Mouse (Mus musculus) fibroblast of lung, adult 2 months (primary cell): ENCODE measurements around the gene Rap1gap2.
A peak's percentile ranks its signal among the peaks of the same experiment; 100 is the strongest.

ENCODE experiments used
- DNase-seq: peaks from one replicate; pipeline ENCODE4 v3.0.0-alpha.2; 2011; ENCODE audit warnings: low read depth

Gene Rap1gap2

GRCm38 (mm10) chr11:74501989-74502388 lies 108.7 kb downstream of the Rap1gap2 start:
- no peak for DNase-seq

GRCm38 (mm10) chr11:74501061-74501460 lies 109.7 kb downstream of the Rap1gap2 start:
- DNase-seq: peak; percentile 31

DNA sequence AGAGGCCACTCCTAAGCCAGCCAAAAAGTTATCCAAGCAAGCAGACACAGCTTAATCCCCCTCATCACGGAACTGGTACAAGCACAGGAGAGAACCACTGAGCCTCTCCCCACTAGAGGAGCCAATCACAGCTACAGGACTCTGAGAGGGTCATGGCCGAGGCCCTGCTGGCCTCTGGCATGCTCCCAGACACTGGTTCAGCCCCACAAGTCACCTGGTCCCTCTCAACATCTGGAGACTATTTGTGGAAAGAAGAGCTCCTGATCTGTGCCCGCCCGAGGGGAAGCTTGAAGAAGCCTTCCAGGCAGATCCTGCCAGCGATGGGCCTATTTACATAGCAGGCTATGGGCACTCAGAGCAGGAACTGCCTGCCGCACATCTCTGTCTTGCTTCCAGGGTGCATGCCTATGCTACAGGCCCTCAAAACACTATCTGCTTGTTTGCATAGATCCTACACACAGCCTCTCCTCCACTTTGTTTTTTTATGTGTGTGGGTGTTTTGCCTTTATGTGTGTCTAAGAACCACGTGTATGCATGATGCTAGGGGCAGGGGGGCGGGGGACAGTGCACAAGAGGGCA lies 111.1 kb downstream of the Rap1gap2 start:
- no peak for DNase-seq

DNA sequence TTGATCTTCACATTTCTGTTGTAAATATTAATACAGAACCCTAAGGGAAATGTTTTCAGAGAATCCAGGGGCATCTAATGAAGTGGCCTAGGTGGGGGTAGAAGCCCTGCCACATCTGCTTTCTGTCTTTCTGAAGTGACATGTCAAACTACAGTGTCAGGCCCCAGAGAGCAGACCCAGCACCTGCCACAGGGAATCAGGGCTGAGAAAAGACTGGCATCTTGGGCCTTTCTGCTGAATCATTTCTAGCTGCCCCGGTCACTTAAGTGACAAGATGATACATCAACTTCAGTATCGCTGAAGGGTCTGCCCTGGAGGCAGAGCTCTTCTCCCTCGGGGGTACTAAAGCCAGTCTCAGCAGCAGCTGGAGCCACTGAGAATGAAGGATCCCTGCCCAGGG lies 111.7 kb downstream of the Rap1gap2 start:
- DNase-seq: no peak

GRCm38 (mm10) chr11:74496581-74496980 lies 114.1 kb downstream of the Rap1gap2 start:
- no peak for DNase-seq

DNA sequence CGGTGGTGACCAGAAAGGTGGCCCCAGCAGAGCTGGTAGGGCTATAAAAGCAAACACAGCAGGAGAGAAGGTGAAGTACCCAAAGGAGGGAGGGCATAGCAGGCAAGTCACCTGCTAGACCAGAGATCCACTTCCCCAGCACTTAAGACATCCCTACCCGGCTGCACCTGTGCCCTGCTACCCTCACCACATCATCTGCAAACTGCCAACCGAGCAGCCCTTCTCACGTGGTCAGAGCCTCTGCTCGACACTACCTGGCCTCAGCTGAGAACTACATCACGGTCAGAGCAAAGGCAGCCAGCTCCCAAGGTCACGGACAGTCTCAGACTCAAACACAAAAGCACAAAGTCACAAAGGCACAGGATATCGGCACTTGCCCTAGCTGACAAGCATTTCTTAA lies 116.8 kb downstream of the Rap1gap2 start:
- no peak for DNase-seq

- no peak for DNase-seq
Measured at GRCm38 (mm10) chr11:74493172-74493862, 117.4 kb downstream of the Rap1gap2 start.

- no peak for DNase-seq
Measured at GRCm38 (mm10) chr11:74491130-74491529, 119.6 kb downstream of the Rap1gap2 start.

DNA sequence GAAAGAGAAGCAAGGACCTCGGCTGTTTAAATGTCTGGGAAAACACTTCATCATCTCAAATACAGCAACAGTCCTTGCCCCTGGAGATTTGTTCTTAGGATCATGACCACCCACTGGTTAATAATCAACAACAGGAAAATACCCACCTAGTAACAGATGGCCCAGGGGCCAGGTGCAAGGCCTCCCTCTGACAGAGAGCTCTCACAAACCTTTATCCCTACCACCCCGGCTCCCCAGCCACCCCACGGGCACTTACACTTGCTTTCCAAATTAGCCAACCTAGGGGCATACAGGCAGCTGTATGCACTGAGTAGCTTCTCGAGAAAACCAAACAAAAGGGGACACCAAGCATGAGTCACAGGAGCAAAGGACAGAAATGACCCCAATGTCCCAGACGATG lies 121.5 kb downstream of the Rap1gap2 start:
- no peak for DNase-seq

GRCm38 (mm10) chr11:74487952-74488351 lies 122.8 kb downstream of the Rap1gap2 start:
- no peak for DNase-seq

DNA sequence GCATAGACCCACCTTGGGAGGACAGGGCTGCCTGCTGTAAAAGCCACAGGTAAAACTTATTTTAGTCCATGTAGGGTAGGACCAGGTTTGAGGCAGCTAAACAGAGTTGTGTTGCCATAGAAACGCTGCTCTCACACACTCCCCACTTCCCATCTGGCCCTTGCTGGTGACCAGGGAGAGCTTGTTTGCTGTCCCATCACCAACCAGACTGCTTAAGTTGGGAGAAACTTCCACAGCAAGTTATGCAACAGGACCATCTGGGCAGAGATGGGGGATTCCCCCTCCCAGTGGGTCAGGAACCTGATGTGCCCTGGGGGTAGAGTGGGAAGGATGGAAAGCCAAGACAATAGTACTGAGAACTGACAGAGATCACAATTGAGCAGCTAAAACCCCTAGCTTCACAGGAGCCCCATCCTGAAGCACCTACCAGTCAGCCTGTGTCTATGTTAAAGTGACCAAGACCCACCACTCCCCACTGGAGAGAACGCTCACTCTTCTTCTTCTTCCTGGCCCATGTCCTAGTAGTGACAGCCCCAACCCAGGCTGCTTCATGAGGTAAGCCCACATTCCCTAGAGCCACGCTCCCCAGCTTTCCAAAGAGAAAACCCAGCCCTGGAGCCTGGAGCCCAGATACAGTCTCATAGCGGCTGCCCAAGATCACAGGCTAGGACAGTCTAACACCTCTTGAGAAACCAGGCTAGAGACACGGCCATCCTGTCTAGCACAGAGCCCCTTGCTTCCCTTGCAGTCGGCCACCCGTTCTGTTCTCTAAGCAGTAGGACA lies 125.1 kb downstream of the Rap1gap2 start:
- DNase-seq: no peak

GRCm38 (mm10) chr11:74483871-74484270 lies 126.8 kb downstream of the Rap1gap2 start:
- no peak for DNase-seq

- DNase-seq: peak; percentile 83
Measured at GRCm38 (mm10) chr11:74483153-74483817, 127.4 kb downstream of the Rap1gap2 start.

- DNase-seq: no peak
Measured at GRCm38 (mm10) chr11:74481797-74482196, 128.9 kb downstream of the Rap1gap2 start.

- no peak for DNase-seq
Measured at GRCm38 (mm10) chr11:74479715-74480289, 130.9 kb downstream of the Rap1gap2 start.

- no peak for DNase-seq
Measured at GRCm38 (mm10) chr11:74478877-74479276, 131.8 kb downstream of the Rap1gap2 start.

GRCm38 (mm10) chr11:74472671-74473070 lies 138.0 kb downstream of the Rap1gap2 start:
- no peak for DNase-seq

DNA sequence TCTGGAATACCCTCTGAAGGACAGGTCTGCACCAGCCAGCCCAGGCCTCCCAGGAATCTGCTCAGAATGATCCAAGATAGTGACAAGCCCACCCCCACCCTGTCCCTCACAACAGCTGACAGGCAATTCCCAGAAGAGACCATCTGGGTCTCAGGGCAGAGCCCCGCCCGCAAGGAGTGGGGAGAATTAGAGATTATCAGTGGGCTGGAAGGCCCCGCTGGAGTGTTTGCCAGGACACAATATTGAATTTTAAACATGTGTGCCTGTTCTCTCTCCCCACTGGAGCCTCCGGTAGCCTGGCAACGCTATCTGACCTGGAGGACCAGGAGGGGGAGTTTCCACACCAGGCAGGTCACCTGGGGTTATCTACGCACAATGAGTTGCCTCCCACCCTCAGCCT lies 142.5 kb downstream of the Rap1gap2 start:
- DNase-seq: no peak

DNA sequence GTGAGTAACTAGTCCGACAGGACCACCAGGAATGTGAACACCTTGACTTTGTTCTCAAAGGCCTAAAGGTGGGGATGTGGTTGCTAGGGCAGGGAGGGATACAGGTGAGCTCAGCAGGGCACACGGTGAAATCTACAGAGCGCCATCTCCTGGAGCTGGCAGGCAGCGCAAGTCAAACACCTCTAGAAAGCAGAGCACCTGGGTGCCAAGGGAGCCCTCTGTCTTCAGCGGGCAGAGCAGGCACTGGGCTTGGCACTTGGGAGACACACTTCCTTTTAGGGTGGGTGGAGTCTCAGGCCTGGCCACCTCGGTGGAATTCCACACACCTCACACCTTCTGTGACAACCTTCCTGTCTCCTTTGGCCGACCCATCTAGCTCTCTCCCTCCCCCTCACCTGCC lies 145.0 kb downstream of the Rap1gap2 start:
- DNase-seq: no peak

- no peak for DNase-seq
Measured at GRCm38 (mm10) chr11:74464181-74464977, 146.3 kb downstream of the Rap1gap2 start.

DNA sequence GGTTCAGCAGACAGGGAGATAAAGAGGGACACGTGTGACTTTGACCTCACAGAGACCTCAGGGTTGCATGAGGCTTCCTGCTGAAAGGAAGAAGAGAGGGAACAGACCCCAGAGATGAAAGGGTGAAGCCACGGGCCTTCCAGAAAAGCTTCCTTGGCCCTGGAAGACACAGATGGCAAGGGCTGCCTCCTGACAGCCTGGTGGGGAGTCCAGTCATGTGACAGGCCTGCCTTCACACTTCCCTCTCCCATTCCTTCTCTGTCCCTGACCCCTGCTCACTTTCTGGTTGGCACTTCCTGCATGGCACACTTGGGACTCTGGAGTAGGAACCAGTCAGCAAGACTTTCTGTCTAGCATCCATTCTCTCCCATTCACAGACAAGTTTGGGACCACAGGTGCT lies 148.1 kb downstream of the Rap1gap2 start:
- no peak for DNase-seq
